Mouse (Mus musculus) mesoderm, embryonic 11.5 days (tissue): ENCODE measurements at regions not wholly inside any gene's neighbourhood (a gene's known extent, or its start where the extent isn't known, plus 50 kb on each side); places are given as distances from the start of the nearest gene placed in this dataset.
A peak's percentile ranks its signal among the peaks of the same experiment; 100 is the strongest.

Source experiments
- DNase-seq: peaks from one replicate; pipeline ENCODE4 v3.0.0-alpha.2; 2012; ENCODE audit warnings: low read depth, low spot score

- DNase-seq: peak; percentile 41
Observed at GRCm38 (mm10) chr7:70576112-70576910, 209.8 kb upstream of the Nr2f2 start.

- DNase-seq: no peak
Observed at GRCm38 (mm10) chr7:70575614-70576013, 209.1 kb upstream of the Nr2f2 start.

- no peak for DNase-seq
Observed at GRCm38 (mm10) chr7:70574194-70574593, 207.7 kb upstream of the Nr2f2 start.

- no peak for DNase-seq
Observed at GRCm38 (mm10) chr7:70565034-70565433, 198.5 kb upstream of the Nr2f2 start.

- no peak for DNase-seq
Observed at GRCm38 (mm10) chr7:70548936-70549450, 182.5 kb upstream of the Nr2f2 start.

- no peak for DNase-seq
Observed at GRCm38 (mm10) chr7:70541881-70542665, 175.5 kb upstream of the Nr2f2 start.

GRCm38 (mm10) chr7:70539121-70539642 lies 172.6 kb upstream of the Nr2f2 start:
- no peak for DNase-seq

- DNase-seq: no peak
Observed at GRCm38 (mm10) chr7:70536046-70536445, 169.5 kb upstream of the Nr2f2 start.

GRCm38 (mm10) chr7:70533552-70533951 lies 167.0 kb upstream of the Nr2f2 start:
- DNase-seq: no peak

- DNase-seq: no peak
Observed at GRCm38 (mm10) chr7:70527921-70528320, 161.4 kb upstream of the Nr2f2 start.

- DNase-seq: no peak
Observed at GRCm38 (mm10) chr7:70525372-70525771, 158.8 kb upstream of the Nr2f2 start.

GRCm38 (mm10) chr7:70524744-70525143 lies 158.2 kb upstream of the Nr2f2 start:
- DNase-seq: no peak

GRCm38 (mm10) chr7:70524251-70524650 lies 157.7 kb upstream of the Nr2f2 start:
- no peak for DNase-seq

GRCm38 (mm10) chr7:70516741-70517140 lies 150.2 kb upstream of the Nr2f2 start:
- no peak for DNase-seq

- DNase-seq: peak; percentile 39
Observed at GRCm38 (mm10) chr7:70515341-70515851, 148.9 kb upstream of the Nr2f2 start.

GRCm38 (mm10) chr7:70514666-70515065 lies 148.1 kb upstream of the Nr2f2 start:
- peak; percentile 57 for DNase-seq

GRCm38 (mm10) chr7:70512354-70512753 lies 145.8 kb upstream of the Nr2f2 start:
- DNase-seq: no peak

GRCm38 (mm10) chr7:70505671-70506181 lies 139.2 kb upstream of the Nr2f2 start:
- DNase-seq: peak; percentile 46

GRCm38 (mm10) chr7:70501821-70502220 lies 135.3 kb upstream of the Nr2f2 start:
- DNase-seq: no peak

- peak; percentile 45 for DNase-seq
Observed at GRCm38 (mm10) chr7:70496541-70497154, 130.1 kb upstream of the Nr2f2 start.

GRCm38 (mm10) chr7:70484201-70484600 lies 117.7 kb upstream of the Nr2f2 start:
- no peak for DNase-seq
